Comparison of ENCODE assay signal across 8 mouse cellular contexts in the genomic region with DNA sequence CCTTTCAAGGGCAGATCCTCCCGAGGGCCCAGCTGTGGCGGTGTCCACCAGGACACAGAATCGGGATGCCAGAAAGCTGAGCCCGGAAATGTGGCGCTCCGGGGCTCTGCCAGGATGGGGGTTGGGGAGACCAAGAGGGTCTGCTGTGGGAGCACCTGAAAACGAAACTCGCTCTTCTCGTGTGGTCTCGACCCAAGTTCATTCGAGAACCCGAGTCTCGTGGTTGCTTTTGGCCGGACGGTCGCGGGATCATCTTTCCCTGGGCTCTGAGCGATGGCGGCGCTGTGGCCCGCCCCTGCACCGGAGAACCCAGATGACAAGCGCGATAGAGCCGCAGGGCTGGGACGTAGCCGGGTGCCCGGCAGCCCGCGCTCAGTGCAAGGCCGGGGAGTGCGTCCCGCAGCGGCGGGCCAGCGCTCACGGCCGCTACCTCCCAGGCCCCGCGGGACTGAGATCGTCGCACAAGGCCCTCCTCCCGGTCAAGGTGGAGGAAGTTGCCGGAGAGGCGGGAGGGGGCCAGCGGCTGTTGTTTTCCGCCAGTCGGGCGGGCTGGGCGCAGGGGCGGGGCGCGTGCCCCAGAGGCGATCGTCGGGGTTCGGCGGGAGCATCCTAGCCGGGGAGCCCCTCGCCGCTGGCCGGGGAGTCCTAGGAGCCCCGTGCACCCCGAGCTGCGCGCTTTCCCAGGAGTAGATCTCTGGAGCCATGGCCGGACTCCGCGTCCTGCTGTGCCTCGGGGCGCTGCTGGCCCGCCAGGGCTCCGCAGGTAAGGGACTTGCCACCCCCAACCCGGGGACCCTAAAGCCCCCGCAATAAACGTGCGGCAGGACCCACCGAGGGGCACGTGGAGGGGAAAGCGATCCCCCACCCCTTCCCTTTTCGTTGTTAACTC. TPM values are rescaled to one million over a fixed set of nuclear protein-coding genes. Genes with fewer than 3 reads are reported as not detected.
DNase-seq lines count a peak whose midpoint lies in the region; ATAC-seq and TF ChIP-seq lines count a peak whose summit lies in the region.

TSS of gene Vsig10 (plus strand) at position 343 of the 889 bp plus-strand sequence.

- no peaks in the 10 kb centered on the region for H3K36me3 ChIP-seq in forebrain, embryonic 14.5 days (ENCODE audit: control insufficient read depth, insufficient read depth, low read length)
- H3K36me3 ChIP-seq in lung, embryonic 16.5 days (ENCODE audit: control insufficient read depth, insufficient read depth, low read length), result no peaks in the 10 kb centered on the region

- peak within 1 kb of the TSS; percentile 68 for H3K4me3 ChIP-seq in forebrain, embryonic 14.5 days (ENCODE audit: low read depth, low read length)
- peak within 1 kb of the TSS; percentile 81 for H3K4me3 ChIP-seq in lung, embryonic 16.5 days (ENCODE audit: low read length)
- H3K4me3 ChIP-seq in olfactory bulb, adult 2 months (ENCODE audit: insufficient read depth, low read depth, low read length), result peak within 1 kb of the TSS; percentile 68

- no peaks in the 10 kb centered on the region for H3K9me3 ChIP-seq in forebrain, embryonic 14.5 days (replicated peaks; ENCODE audit: control insufficient read depth, low read length)
- no peaks in the 10 kb centered on the region for H3K9me3 ChIP-seq in lung, embryonic 16.5 days (ENCODE audit: control insufficient read depth, low read length)

- DNase-seq in ES-CJ7 (ENCODE audit: low read depth, low spot score), result peak; percentile 58
- peak; percentile 38 for DNase-seq in cerebellum, adult 11 months
- DNase-seq in forebrain, embryonic 14.5 days (ENCODE audit: low spot score), result peak; percentile 57
- peak; percentile 72 to 86 for DNase-seq in heart, postnatal 36 days
- peak; percentile 15 to 46 for DNase-seq in layer of hippocampus, adult 18-20 months (ENCODE audit: low spot score in 2 of 2)
- DNase-seq in thymus, postnatal 14 days, result peak; percentile 28

- TF ChIP-seq CTCF in olfactory bulb, adult 2 months (IDR thresholded peaks at IDR 0.05; ENCODE audit: insufficient read depth, low read depth, low read length), result no peak

- H3K4me2 ChIP-seq in forebrain, embryonic 14.5 days (ENCODE audit: low read length), result peak within 1 kb of the TSS; percentile 99
- peak within 1 kb of the TSS; percentile 84 for H3K4me2 ChIP-seq in lung, embryonic 16.5 days (ENCODE audit: low read depth, low read length)

- H3K9ac ChIP-seq in forebrain, embryonic 14.5 days (ENCODE audit: low read length), result peak within 1 kb of the TSS; percentile 71
- H3K9ac ChIP-seq in lung, embryonic 16.5 days (ENCODE audit: low read length), result peak within 1 kb of the TSS; percentile 93

- H3K27me3 ChIP-seq in forebrain, embryonic 14.5 days (replicated peaks; ENCODE audit: control insufficient read depth, insufficient read depth, low read length), result no peaks in the 10 kb centered on the region
- no peaks in the 10 kb centered on the region for H3K27me3 ChIP-seq in lung, embryonic 16.5 days (ENCODE audit: control insufficient read depth, insufficient read depth, low read depth, low read length)

- peaks cover 10% of the 10 kb centered on the region for H3K4me1 ChIP-seq in forebrain, embryonic 14.5 days (ENCODE audit: control insufficient read depth, insufficient read depth, low read length)
- H3K4me1 ChIP-seq in lung, embryonic 16.5 days (replicated peaks; ENCODE audit: control insufficient read depth, insufficient read depth, low read length), result peaks cover 16% of the 10 kb centered on the region
- H3K4me1 ChIP-seq in olfactory bulb, adult 2 months (ENCODE audit: control insufficient read depth, insufficient read depth, low read length), result peaks cover 11% of the 10 kb centered on the region

- intact Hi-C loops in heart, postnatal 36 days (cut with DNase I), result loop anchor here (1.0 kb wide), 1 partner anchor 39 kb away; no protein-coding TSS in a partner anchor

- WGBS in forebrain, embryonic 14.5 days, result under 1% methylated on average over 74 of the region's 81 CpGs
- WGBS in lung, embryonic 16.5 days, result under 1% methylated on average over 76 of the region's 81 CpGs
- WGBS in olfactory bulb, adult 2 months, result under 1% methylated on average over 81 of the region's 81 CpGs

- no peak for TF ChIP-seq POLR2A in olfactory bulb, adult 2 months (IDR thresholded peaks at IDR 0.05; ENCODE audit: insufficient read depth, low read depth, low read length)

- ATAC-seq in forebrain, embryonic 14.5 days, result peak; percentile 88
- ATAC-seq in lung, embryonic 16.5 days (ENCODE audit: low read depth), result peak; percentile 79

- no peak within 1 kb of the TSS for H3K27ac ChIP-seq in forebrain, embryonic 14.5 days (ENCODE audit: low read depth, low read length)
- H3K27ac ChIP-seq in lung, embryonic 16.5 days (ENCODE audit: low read length), result peak within 1 kb of the TSS; percentile 90
- no peak within 1 kb of the TSS; the same call in 1 of the 2 replicates for H3K27ac ChIP-seq in olfactory bulb, adult 2 months (ENCODE audit: insufficient read depth, low read depth, low read length)

RNA-seq across cellular contexts. Expression of gene Vsig10, which starts in this region (rescaled TPM):
- polyA plus RNA-seq in forebrain, embryonic 14.5 days (2014; fragmentation: Nextera tagmentation; extraction: Ambion mirVana), result 0.69 and 1.1 TPM in 2 replicates
- 10 to 100 TPM; 10.3 to 12.3 TPM for total RNA-seq in heart, postnatal 36 days (2021)
- 1 to 10 TPM; 1.8 to 2.0 TPM for total RNA-seq in layer of hippocampus, adult 18-20 months (2021)
- polyA plus RNA-seq in lung, embryonic 16.5 days (2015; fragmentation: Nextera tagmentation; extraction: Ambion mirVana), result 18.2 and 20.0 TPM in 2 replicates
- polyA plus RNA-seq in olfactory bulb, adult 2 months (2012; ENCODE audit: insufficient read depth, insufficient read length, low replicate concordance, missing spikeins), result not detected in 2 replicates

Comparison
In these comparisons a context has a peak if more than half of its experiments do, and no peak if none do; other contexts are left out.
1. DNase-seq: peak in every context shown above with its lines; median percentile 79 in heart, postnatal 36 days; 58 in ES-CJ7; 57 in forebrain, embryonic 14.5 days; 38 in cerebellum, adult 11 months; 30 in layer of hippocampus, adult 18-20 months; 28 in thymus, postnatal 14 days.